Mouse (Mus musculus) frontal cortex, postnatal 10 days (tissue): ENCODE results near the gene Enpp6.
"Not testable (repeated sequence)": the region's sequence is repeated elsewhere in the genome, so short reads cannot be mapped to it uniquely, and the experiment has no call there.

Experiments
- DNase-seq, 2 experiments: peaks; one replicate each; pipeline ENCODE4 v3.0.0; 2022; ENCODE audit warnings: low spot score in 2 of 2, mixed read lengths in 1 of 2

The Enpp6 gene

GRCm38 (mm10) chr8:46995931-46996664 lies 9.4 kb downstream of the Enpp6 start:
- no peak for DNase-seq

GRCm38 (mm10) chr8:47005676-47006075 lies 19.0 kb downstream of the Enpp6 start:
- no peak for DNase-seq

- no peak for DNase-seq
These were observed 20.1 kb downstream of the Enpp6 start for GRCm38 (mm10) chr8:47006785-47007184.

- DNase-seq = no peak
These were observed 21.6 kb downstream of the Enpp6 start for GRCm38 (mm10) chr8:47008220-47008773.

GRCm38 (mm10) chr8:47016268-47016946 lies 29.7 kb downstream of the Enpp6 start:
- peak; percentile 40 to 64 for DNase-seq

GRCm38 (mm10) chr8:47021135-47021555 lies 34.5 kb downstream of the Enpp6 start:
- no peak for DNase-seq

GRCm38 (mm10) chr8:47024612-47025011 lies 37.9 kb downstream of the Enpp6 start:
- DNase-seq = no peak

GRCm38 (mm10) chr8:47026841-47027490 lies 40.3 kb downstream of the Enpp6 start:
- DNase-seq = no peak

GRCm38 (mm10) chr8:47028474-47028873 lies 41.8 kb downstream of the Enpp6 start:
- no peak for DNase-seq

- DNase-seq = no peak
These were observed 43.6 kb downstream of the Enpp6 start for GRCm38 (mm10) chr8:47030321-47030720.

- peak in 1 of 2 experiments; percentile 22 for DNase-seq
These were observed 45.4 kb downstream of the Enpp6 start for GRCm38 (mm10) chr8:47032081-47032480.

- no peak for DNase-seq
These were observed 47.3 kb downstream of the Enpp6 start for GRCm38 (mm10) chr8:47033976-47034375.

GRCm38 (mm10) chr8:47036501-47036900 lies 49.8 kb downstream of the Enpp6 start:
- DNase-seq = no peak

GRCm38 (mm10) chr8:47037405-47037804 lies 50.7 kb downstream of the Enpp6 start:
- no peak for DNase-seq

- DNase-seq = not testable (repeated sequence)
These were observed 53.5 kb downstream of the Enpp6 start for GRCm38 (mm10) chr8:47040215-47040614.

- no peak for DNase-seq
These were observed 59.7 kb downstream of the Enpp6 start for GRCm38 (mm10) chr8:47046340-47046739.

GRCm38 (mm10) chr8:47047146-47047545 lies 60.5 kb downstream of the Enpp6 start:
- DNase-seq = no peak

GRCm38 (mm10) chr8:47048584-47048983 lies 61.9 kb downstream of the Enpp6 start:
- no peak for DNase-seq

- DNase-seq = no peak
These were observed 66.0 kb downstream of the Enpp6 start for GRCm38 (mm10) chr8:47052643-47053042.

- no peak for DNase-seq
These were observed 69.4 kb downstream of the Enpp6 start for GRCm38 (mm10) chr8:47056086-47056485.

GRCm38 (mm10) chr8:47058526-47058925 lies 71.8 kb downstream of the Enpp6 start:
- DNase-seq = no peak

GRCm38 (mm10) chr8:47058971-47059370 lies 72.3 kb downstream of the Enpp6 start:
- no peak for DNase-seq
